Mouse (Mus musculus) liver, embryonic 14.5 days (tissue): Measurements from ENCODE around the gene Nop14.

ENCODE experiments used
- CTCF ChIP-seq: IDR thresholded peaks from 2 replicates; pipeline ENCODE4 v1.5.1; 2016; ENCODE audit warnings: antibody characterized with exemption, low read depth, control low read depth
- EP300 ChIP-seq: IDR thresholded peaks from 2 replicates; pipeline ENCODE4 v1.6.1; 2016; ENCODE audit warnings: antibody characterized with exemption, low read depth

DNA sequence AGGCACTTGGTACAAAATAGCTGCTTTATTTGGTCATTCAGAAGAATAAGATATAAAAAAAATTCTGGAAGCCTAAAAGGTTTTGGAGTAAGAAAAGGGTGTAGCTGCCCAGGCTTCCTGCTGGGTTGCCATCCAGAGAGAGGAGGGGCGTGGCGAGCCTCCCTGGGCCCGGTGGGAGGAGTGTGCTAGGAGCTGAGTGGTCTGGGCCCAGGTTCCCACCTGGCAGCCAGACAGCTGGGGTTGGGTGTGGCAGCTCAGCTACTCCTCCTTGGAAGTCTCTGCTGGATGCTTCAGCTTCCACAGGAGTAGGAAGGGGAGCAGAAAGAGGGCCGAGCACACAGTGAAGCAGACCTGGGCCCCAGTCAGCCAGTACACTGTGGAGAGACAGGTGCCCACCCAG, 26.3 kb downstream of the Nop14 start:
- no peak for TF ChIP-seq EP300
- TF ChIP-seq CTCF, result no peak
